9 mouse cellular contexts compared by ENCODE assay signal in the genomic region with DNA sequence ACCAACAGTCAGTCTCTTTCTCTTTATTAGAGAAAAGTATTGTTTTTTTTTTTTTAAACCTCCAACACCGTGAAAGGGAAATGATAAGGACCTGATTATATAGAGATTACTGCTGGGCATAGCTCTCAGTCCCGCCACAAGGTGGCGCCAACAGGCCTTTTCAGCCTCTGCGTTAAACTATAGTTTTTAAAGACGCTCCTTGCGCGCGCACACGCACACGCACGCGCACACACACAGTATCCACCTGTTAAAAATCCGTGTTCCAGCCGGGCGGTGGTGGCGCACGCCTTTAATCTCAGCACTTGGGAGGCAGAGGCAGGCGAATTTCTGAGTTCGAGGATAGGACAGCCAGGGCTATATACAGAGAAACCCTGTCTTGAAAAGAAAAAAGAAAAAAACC. TPM values are rescaled to one million over a fixed set of nuclear protein-coding genes. Genes with fewer than 3 reads are reported as not detected.
DNase-seq lines count a peak whose midpoint lies in the region; ATAC-seq and TF ChIP-seq lines count a peak whose summit lies in the region.
"Had no signal": no experiment of that assay in that cellular context is flagged by ENCODE, and none has a peak within 500 bp of the region (broad histone marks: within the 10 kb centered on the region; RNA-seq: fewer than 3 reads in every experiment).

No protein-coding gene starts in this region.

- peak; percentile 23 to 82; a peak in 3 of 4 replicates for TF ChIP-seq CTCF in CH12.LX (conservative IDR thresholded peaks at IDR 0.05 in 1 of 2, IDR thresholded peaks at IDR 0.05 in 1 of 2; ENCODE audit: low read depth in 2 of 2, low read length in 2 of 2)
- peak; percentile 83 for TF ChIP-seq CTCF in liver, embryonic 14.5 days (IDR thresholded peaks at IDR 0.05; ENCODE audit: low read depth)

- 16% methylated on average over 19 of the region's 19 CpGs for WGBS in forebrain, embryonic 11.5 days
- 9% methylated on average over 19 of the region's 19 CpGs for WGBS in heart, embryonic 16.5 days
- 3% methylated on average over 19 of the region's 19 CpGs for WGBS in liver, embryonic 14.5 days (ENCODE audit: insufficient replicate concordance)
- WGBS in neural tube, embryonic 11.5 days, result 15% methylated on average over 19 of the region's 19 CpGs
- 9% methylated on average over 19 of the region's 19 CpGs for WGBS in stomach, embryonic 16.5 days

- H3K27ac ChIP-seq in CH12.LX (ENCODE audit: insufficient read depth, low read depth), result no peak overlapping the region
- H3K27ac ChIP-seq in forebrain, embryonic 11.5 days (ENCODE audit: low read depth, low read length), result no peak overlapping the region
- H3K27ac ChIP-seq in heart, embryonic 16.5 days (ENCODE audit: low read length), result no peak overlapping the region
- no peak overlapping the region for H3K27ac ChIP-seq in liver, embryonic 14.5 days
- H3K27ac ChIP-seq in neural tube, embryonic 11.5 days (ENCODE audit: low read depth, low read length), result no peak overlapping the region
- no peak overlapping the region for H3K27ac ChIP-seq in stomach, embryonic 16.5 days (ENCODE audit: low read length)
- H3K27ac ChIP-seq: macrophage had no signal

- TF ChIP-seq POLR2A in CH12.LX (IDR thresholded peaks at IDR 0.05; ENCODE audit: low read depth, low read length), result no peak

- TF ChIP-seq EP300 in CH12.LX (IDR thresholded peaks at IDR 0.05; ENCODE audit: low read length), result no peak
- no peak for TF ChIP-seq EP300 in liver, embryonic 14.5 days (IDR thresholded peaks at IDR 0.05; ENCODE audit: low read depth)

- peak; percentile 71 for ATAC-seq in forebrain, embryonic 11.5 days (replicated peaks; ENCODE audit: low FRiP score)
- ATAC-seq in heart, embryonic 16.5 days (replicated peaks; ENCODE audit: extremely low read depth, insufficient read depth, low FRiP score), result 0 out of 2 replicates have a peak, but pooled peaks have one; percentile 18
- ATAC-seq in liver, embryonic 14.5 days (ENCODE audit: insufficient read depth), result peak; percentile 60; the same call in 1 of the 2 replicates
- ATAC-seq in neural tube, embryonic 11.5 days (ENCODE audit: insufficient read depth, low FRiP score, low TSS enrichment), result peak; percentile 74; the same call in 1 of the 2 replicates
- peak; percentile 33; the same call in 1 of the 2 replicates for ATAC-seq in stomach, embryonic 16.5 days (ENCODE audit: insufficient read depth, low FRiP score)

- DNase-seq in CH12.LX (ENCODE audit: extremely low read depth), result peak; percentile 84
- peak; percentile 77 for DNase-seq in c-Kit-positive CD71-positive TER-119-negative erythroid progenitor cells, embryonic 14.5 days (ENCODE audit: low read depth)
- DNase-seq in forebrain, embryonic 11.5 days (ENCODE audit: low spot score), result peak; percentile 88
- DNase-seq in kidney, postnatal 25 days, result peak; percentile 90 to 92
- peak; percentile 48 to 64 (median 59) for DNase-seq in liver, embryonic 14.5 days (ENCODE audit: low read depth in 3 of 3, low spot score in 3 of 3)
- DNase-seq in neural tube, embryonic 11.5 days (ENCODE audit: low spot score), result peak; percentile 85

- H3K9me3 ChIP-seq in CH12.LX (replicated peaks; ENCODE audit: low read length), result no peaks in the 10 kb centered on the region
- H3K9me3 ChIP-seq in forebrain, embryonic 11.5 days (ENCODE audit: control insufficient read depth, low read length), result no peaks in the 10 kb centered on the region
- no peaks in the 10 kb centered on the region for H3K9me3 ChIP-seq in heart, embryonic 16.5 days (replicated peaks; ENCODE audit: control insufficient read depth, low read length)
- H3K9me3 ChIP-seq in liver, embryonic 14.5 days (ENCODE audit: control insufficient read depth, low read length), result no peaks in the 10 kb centered on the region
- no peaks in the 10 kb centered on the region for H3K9me3 ChIP-seq in neural tube, embryonic 11.5 days (ENCODE audit: control insufficient read depth, low read length)
- H3K9me3 ChIP-seq in stomach, embryonic 16.5 days (replicated peaks; ENCODE audit: control insufficient read depth, low read length), result no peaks in the 10 kb centered on the region

- TF ChIP-seq RAD21 in CH12.LX (IDR thresholded peaks at IDR 0.05; ENCODE audit: low read depth, low read length), result peak; percentile 73

- in situ Hi-C loops in CH12.LX (cut with MboI; ENCODE audit: low pct_ligation_motif_present, low pct_unique_long_range_greater_than_20kb, low sequenced_read_pairs), result no loop called here

- no peaks in the 10 kb centered on the region for H3K4me1 ChIP-seq in CH12.LX (ENCODE audit: control insufficient read depth in 1 of 2, insufficient read depth in 2 of 2)
- no peaks in the 10 kb centered on the region for H3K4me1 ChIP-seq in forebrain, embryonic 11.5 days (replicated peaks; ENCODE audit: control insufficient read depth, insufficient read depth, low read length)
- no peaks in the 10 kb centered on the region for H3K4me1 ChIP-seq in heart, embryonic 16.5 days (ENCODE audit: control insufficient read depth, insufficient read depth, low read length)
- H3K4me1 ChIP-seq in liver, embryonic 14.5 days (replicated peaks; ENCODE audit: control insufficient read depth in 2 of 2, insufficient read depth in 2 of 2, low read length in 1 of 2), result no peaks in the 10 kb centered on the region
- H3K4me1 ChIP-seq in neural tube, embryonic 11.5 days (ENCODE audit: control insufficient read depth, insufficient read depth, low read length), result no peaks in the 10 kb centered on the region
- H3K4me1 ChIP-seq in stomach, embryonic 16.5 days (ENCODE audit: control insufficient read depth, insufficient read depth, low read length), result no peaks in the 10 kb centered on the region

- dilution Hi-C loops in CH12.LX (cut with MboI; ENCODE audit: extremely low pct_ligation_motif_present, extremely low pct_unique_long_range_greater_than_20kb, low sequenced_read_pairs), result no loop called here

- H3K27me3 ChIP-seq in CH12.LX (replicated peaks), result no peaks in the 10 kb centered on the region
- no peaks in the 10 kb centered on the region for H3K27me3 ChIP-seq in forebrain, embryonic 11.5 days (ENCODE audit: control insufficient read depth, insufficient read depth, low read length)
- no peaks in the 10 kb centered on the region for H3K27me3 ChIP-seq in heart, embryonic 16.5 days (ENCODE audit: control insufficient read depth, insufficient read depth, low read length)
- H3K27me3 ChIP-seq in liver, embryonic 14.5 days (ENCODE audit: control insufficient read depth, insufficient read depth, low read length), result no peaks in the 10 kb centered on the region
- no peaks in the 10 kb centered on the region for H3K27me3 ChIP-seq in neural tube, embryonic 11.5 days (ENCODE audit: control insufficient read depth, insufficient read depth, low read length)
- no peaks in the 10 kb centered on the region for H3K27me3 ChIP-seq in stomach, embryonic 16.5 days (ENCODE audit: control insufficient read depth, insufficient read depth, low read length)

- no peak overlapping the region for H3K4me3 ChIP-seq in CH12.LX (replicated peaks in 1 of 3; ENCODE audit: low read depth in 2 of 3, low read length in 2 of 3, poor library complexity in 1 of 3)
- no peak overlapping the region for H3K4me3 ChIP-seq in forebrain, embryonic 11.5 days (ENCODE audit: low read depth, low read length)
- H3K4me3 ChIP-seq in heart, embryonic 16.5 days (ENCODE audit: low read length), result peak overlapping the region; percentile 30
- no peak overlapping the region for H3K4me3 ChIP-seq in liver, embryonic 14.5 days (ENCODE audit: insufficient read depth in 1 of 2, low read depth in 2 of 2, low read length in 2 of 2)
- H3K4me3 ChIP-seq in neural tube, embryonic 11.5 days (ENCODE audit: low read depth, low read length), result no peak overlapping the region
- H3K4me3 ChIP-seq in stomach, embryonic 16.5 days (replicated peaks; ENCODE audit: low read length), result no peak overlapping the region

- no peaks in the 10 kb centered on the region for H3K36me3 ChIP-seq in CH12.LX (replicated peaks in 1 of 2; ENCODE audit: control insufficient read depth in 1 of 2, insufficient read depth in 1 of 2, low read length in 1 of 2)
- H3K36me3 ChIP-seq in forebrain, embryonic 11.5 days (ENCODE audit: control insufficient read depth, insufficient read depth, low read length), result no peaks in the 10 kb centered on the region
- no peaks in the 10 kb centered on the region for H3K36me3 ChIP-seq in heart, embryonic 16.5 days (ENCODE audit: control insufficient read depth, insufficient read depth)
- no peaks in the 10 kb centered on the region for H3K36me3 ChIP-seq in liver, embryonic 14.5 days (replicated peaks; ENCODE audit: control insufficient read depth, insufficient read depth, low read depth)
- H3K36me3 ChIP-seq in neural tube, embryonic 11.5 days (ENCODE audit: control insufficient read depth, insufficient read depth, low read length), result no peaks in the 10 kb centered on the region
- H3K36me3 ChIP-seq in stomach, embryonic 16.5 days (ENCODE audit: control insufficient read depth, insufficient read depth, low read length), result no peaks in the 10 kb centered on the region

- no peaks in the 10 kb centered on the region for H3K79me2 ChIP-seq in CH12.LX (replicated peaks; ENCODE audit: control insufficient read depth, extremely low read depth, insufficient read depth, poor library complexity, severe bottlenecking)

- no peak overlapping the region for H3K9ac ChIP-seq in CH12.LX (ENCODE audit: insufficient read depth, low read depth)
- no peak overlapping the region for H3K9ac ChIP-seq in forebrain, embryonic 11.5 days (ENCODE audit: low read length)
- no peak overlapping the region for H3K9ac ChIP-seq in heart, embryonic 16.5 days (ENCODE audit: low read length)
- H3K9ac ChIP-seq in liver, embryonic 14.5 days (replicated peaks), result no peak overlapping the region
- no peak overlapping the region for H3K9ac ChIP-seq in neural tube, embryonic 11.5 days (ENCODE audit: low read length)
- no peak overlapping the region for H3K9ac ChIP-seq in stomach, embryonic 16.5 days (ENCODE audit: low read length)

- H3K4me2 ChIP-seq in CH12.LX (ENCODE audit: insufficient read depth, low read depth, poor library complexity, severe bottlenecking), result no peak overlapping the region
- H3K4me2 ChIP-seq in forebrain, embryonic 11.5 days (ENCODE audit: low read depth, low read length, severe bottlenecking), result 0 out of 2 replicates have a peak overlapping the region, but pooled peaks have one; percentile 11
- peak overlapping the region; percentile 59 for H3K4me2 ChIP-seq in heart, embryonic 16.5 days (ENCODE audit: low read depth, low read length)
- H3K4me2 ChIP-seq in liver, embryonic 14.5 days (ENCODE audit: low read depth), result peak overlapping the region; percentile 18; the same call in 1 of the 2 replicates
- H3K4me2 ChIP-seq in neural tube, embryonic 11.5 days (ENCODE audit: low read depth), result no peak overlapping the region
- H3K4me2 ChIP-seq in stomach, embryonic 16.5 days (ENCODE audit: low read depth, low read length), result peak overlapping the region; percentile 45

RNA-seq across cellular contexts. Expression of gene Pawr, which starts 31.1 kb away (rescaled TPM):
- total RNA-seq in CH12.LX (2012; rRNA removed) (not detected in 2 replicates), CH12.LX (2014; rRNA removed) (not detected in 2 replicates)
- not detected in 2 replicates for polyA plus RNA-seq in CH12.LX (2012; ENCODE audit: insufficient read length, low read depth)
- 18.3 and 20.5 TPM in 2 replicates for polyA plus RNA-seq in forebrain, embryonic 11.5 days (2014; fragmentation: Nextera tagmentation; extraction: Ambion mirVana)
- 4.1 and 6.2 TPM in 2 replicates for polyA plus RNA-seq in heart, embryonic 16.5 days (2015; fragmentation: Nextera tagmentation; extraction: Ambion mirVana)
- 2.0 and 3.7 TPM in 2 replicates for polyA plus RNA-seq in liver, embryonic 14.5 days (2012; rRNA removed)
- 4.4 and 5.0 TPM in 2 replicates for polyA plus RNA-seq in liver, embryonic 14.5 days (2014; fragmentation: Nextera tagmentation; extraction: Ambion mirVana)
- polyA plus RNA-seq in neural tube, embryonic 11.5 days (2014; fragmentation: Nextera tagmentation; extraction: Ambion mirVana), result 15.1 TPM in 2 replicates
- polyA plus RNA-seq in stomach, embryonic 16.5 days (2015; fragmentation: Nextera tagmentation; extraction: Ambion mirVana), result 6.2 and 7.1 TPM in 2 replicates
- polyA plus RNA-seq: macrophage had no signal

Comparison
In these comparisons a context has a peak if more than half of its experiments do, and no peak if none do; other contexts are left out.
1. H3K4me2 ChIP-seq: peak in forebrain, embryonic 11.5 days (single experiment), heart, embryonic 16.5 days (single experiment), liver, embryonic 14.5 days (single experiment) and stomach, embryonic 16.5 days (single experiment); none in CH12.LX (single experiment) and neural tube, embryonic 11.5 days (single experiment).
2. ATAC-seq: peak in every context shown above with its lines; median percentile 74 in neural tube, embryonic 11.5 days; 71 in forebrain, embryonic 11.5 days; 60 in liver, embryonic 14.5 days; 33 in stomach, embryonic 16.5 days; 18 in heart, embryonic 16.5 days.
3. Peak in every context shown above with its lines, with median percentiles within 50 percentile points of each other: DNase-seq.